Mouse (Mus musculus): Measurements from ENCODE around the gene Nup214.

GRCm38 (mm10) chr2:32084111-32084871 lies 110.1 kb downstream of the Nup214 start, which contains the start of gene Fam78a:
- TF ChIP-seq CTCF (conservative IDR thresholded peaks at IDR 0.05 in 1 of 2, IDR thresholded peaks at IDR 0.05 in 1 of 2; ENCODE audit: low read depth in 2 of 2, low read length in 2 of 2) (no peak), ZC3H11A (IDR thresholded peaks at IDR 0.05; ENCODE audit: low read depth, low read length) (no peak), CHD1 (IDR thresholded peaks at IDR 0.05; ENCODE audit: low read depth, low read length) (no peak), POLR2AphosphoS2 (IDR thresholded peaks at IDR 0.05; ENCODE audit: low read depth, low read length) (no peak), TCF12 (IDR thresholded peaks at IDR 0.05; ENCODE audit: low read depth, low read length) (no peak), USF1 (IDR thresholded peaks at IDR 0.05; ENCODE audit: low read depth, low read length) (no peak), KAT2A (IDR thresholded peaks at IDR 0.05; ENCODE audit: insufficient replicate concordance, low read length) (no peak), EP300 (IDR thresholded peaks at IDR 0.05; ENCODE audit: low read length) (no peak), MYC (IDR thresholded peaks at IDR 0.05; ENCODE audit: low read depth, low read length) (no peak), POLR2A (IDR thresholded peaks at IDR 0.05; ENCODE audit: low read depth, low read length) (no peak), CHD2 (IDR thresholded peaks at IDR 0.05; ENCODE audit: low read length) (no peak)

All from CH12.LX (cell line).